Mouse (Mus musculus): Measurements from ENCODE around the gene Ksr2. TPM values are rescaled to one million over a fixed set of nuclear protein-coding genes. Genes with fewer than 3 reads are reported as not detected.
A peak's percentile ranks its signal among the peaks of the same experiment; 100 is the strongest.

The Ksr2 gene
- total and polyA plus RNA-seq, 3 experiments = 0.36 to 1.3 (median 1.2) TPM

GRCm38 (mm10) chr5:117383198-117383597 lies 30.6 kb upstream of the Ksr2 start:
- peaks cover 72 to 83% of the 10 kb centered on the region in 2 experiments for H3K36me3 ChIP-seq (replicated peaks in 1 of 2; ENCODE audit: control insufficient read depth in 1 of 2, insufficient read depth in 1 of 2, low read length in 1 of 2)
- H3K27me3 ChIP-seq (replicated peaks) = no peaks in the 10 kb centered on the region
- dilution Hi-C loops (cut with MboI; ENCODE audit: extremely low pct_ligation_motif_present, extremely low pct_unique_long_range_greater_than_20kb, low sequenced_read_pairs) = no loop called here
- H3K4me1 ChIP-seq (ENCODE audit: control insufficient read depth in 1 of 2, insufficient read depth in 2 of 2) = peaks cover 24 to 73% of the 10 kb centered on the region in 2 experiments
- no peaks in the 10 kb centered on the region for H3K9me3 ChIP-seq (replicated peaks; ENCODE audit: low read length)
- peaks cover 28% of the 10 kb centered on the region for H3K79me2 ChIP-seq (replicated peaks; ENCODE audit: control insufficient read depth, extremely low read depth, insufficient read depth, poor library complexity, severe bottlenecking)
- H3K27ac ChIP-seq (ENCODE audit: insufficient read depth, low read depth) = peak overlapping the region; percentile 85
- peak overlapping the region in 1 of 3 experiments; percentile 9 for H3K4me3 ChIP-seq (replicated peaks in 1 of 3; ENCODE audit: low read depth in 2 of 3, low read length in 2 of 3, poor library complexity in 1 of 3)
- TF ChIP-seq JUN (IDR thresholded peaks at IDR 0.05; ENCODE audit: insufficient read depth, low read depth, low read length) (no peak), SMC3 (IDR thresholded peaks at IDR 0.05; ENCODE audit: low read depth, low read length) (peak; percentile 17; the same call in 1 of the 2 replicates), KAT2A (IDR thresholded peaks at IDR 0.05; ENCODE audit: insufficient replicate concordance, low read length) (0 out of 2 replicates have a peak, but pooled peaks have one; percentile 17), USF2 (conservative IDR thresholded peaks at IDR 0.05; ENCODE audit: low read depth, low read length) (no peak), CHD1 (IDR thresholded peaks at IDR 0.05; ENCODE audit: low read depth, low read length) (no peak), ZC3H11A (IDR thresholded peaks at IDR 0.05; ENCODE audit: low read depth, low read length) (no peak), MXI1 (IDR thresholded peaks at IDR 0.05; ENCODE audit: low read depth, low read length) (peak; percentile 84), UBTF (IDR thresholded peaks at IDR 0.05; ENCODE audit: low read depth, low read length) (peak; percentile 86), ETS1 (conservative IDR thresholded peaks at IDR 0.05; ENCODE audit: low read depth, low read length) (0 out of 2 replicates have a peak, but pooled peaks have one; percentile 38), GABPA (IDR thresholded peaks at IDR 0.05; ENCODE audit: insufficient replicate concordance, low read depth, low read length) (no peak), E2F4 (IDR thresholded peaks at IDR 0.05; ENCODE audit: insufficient replicate concordance, low read depth, low read length) (no peak), MAFK (IDR thresholded peaks at IDR 0.05; ENCODE audit: insufficient replicate concordance, low read length) (no peak), CTCF (conservative IDR thresholded peaks at IDR 0.05 in 1 of 2, IDR thresholded peaks at IDR 0.05 in 1 of 2; ENCODE audit: low read depth in 2 of 2, low read length in 2 of 2) (no peak), POLR2A (IDR thresholded peaks at IDR 0.05; ENCODE audit: low read depth, low read length) (peak; percentile 50), ZNF384 (IDR thresholded peaks at IDR 0.05; ENCODE audit: low read depth, low read length) (no peak), IRF4 (IDR thresholded peaks at IDR 0.05; ENCODE audit: low read depth, low read length) (peak; percentile 64; the same call in 1 of the 2 replicates), TCF12 (IDR thresholded peaks at IDR 0.05; ENCODE audit: low read depth, low read length) (0 out of 2 replicates have a peak, but pooled peaks have one; percentile 45), MAZ (IDR thresholded peaks at IDR 0.05; ENCODE audit: low read depth, low read length) (peak; percentile 88), CHD2 (IDR thresholded peaks at IDR 0.05; ENCODE audit: low read length) (no peak), USF1 (IDR thresholded peaks at IDR 0.05; ENCODE audit: low read depth, low read length) (no peak), TBP (conservative IDR thresholded peaks at IDR 0.05; ENCODE audit: low read depth, low read length) (peak; percentile 66; the same call in 1 of the 2 replicates), ELF1 (IDR thresholded peaks at IDR 0.05; ENCODE audit: low read depth, low read length) (peak; percentile 54; the same call in 1 of the 2 replicates), RAD21 (IDR thresholded peaks at IDR 0.05; ENCODE audit: low read depth, low read length) (no peak; the same call in 1 of the 2 replicates), MEF2A (IDR thresholded peaks at IDR 0.05; ENCODE audit: borderline replicate concordance, low read depth, low read length) (peak; percentile 69; the same call in 1 of the 2 replicates), MAX (IDR thresholded peaks at IDR 0.05; ENCODE audit: low read length) (peak; percentile 77), NRF1 (IDR thresholded peaks at IDR 0.05; ENCODE audit: low read depth, low read length) (no peak), SIN3A (IDR thresholded peaks at IDR 0.05; ENCODE audit: low read length) (peak; percentile 59; the same call in 1 of the 2 replicates), HCFC1 (IDR thresholded peaks at IDR 0.05; ENCODE audit: low read depth, low read length) (0 out of 2 replicates have a peak, but pooled peaks have one; percentile 14), POLR2AphosphoS2 (IDR thresholded peaks at IDR 0.05; ENCODE audit: low read depth, low read length) (no peak), RCOR1 (conservative IDR thresholded peaks at IDR 0.05; ENCODE audit: low read depth, low read length) (0 out of 2 replicates have a peak, but pooled peaks have one; percentile 51), MYC (IDR thresholded peaks at IDR 0.05; ENCODE audit: low read depth, low read length) (peak; percentile 89), EP300 (IDR thresholded peaks at IDR 0.05; ENCODE audit: low read length) (peak; percentile 42; the same call in 1 of the 2 replicates), ZKSCAN1 (IDR thresholded peaks at IDR 0.05; ENCODE audit: borderline replicate concordance, low read depth, low read length) (no peak), JUND (conservative IDR thresholded peaks at IDR 0.05; ENCODE audit: low read depth, low read length) (no peak), ZMIZ1 (IDR thresholded peaks at IDR 0.05; ENCODE audit: low read depth, low read length) (peak; percentile 43; the same call in 1 of the 2 replicates), BHLHE40 (IDR thresholded peaks at IDR 0.05; ENCODE audit: low read depth, low read length) (0 out of 2 replicates have a peak, but pooled peaks have one; percentile 20), PAX5 (IDR thresholded peaks at IDR 0.05; ENCODE audit: low read length) (no peak), NELFE (IDR thresholded peaks at IDR 0.05; ENCODE audit: low read depth, low read length) (no peak)
- in situ Hi-C loops (cut with MboI; ENCODE audit: low pct_ligation_motif_present, low pct_unique_long_range_greater_than_20kb, low sequenced_read_pairs) = loop anchor here (10.0 kb wide), 1 partner anchor 102 kb away; no protein-coding TSS in a partner anchor
- H3K4me2 ChIP-seq (ENCODE audit: insufficient read depth, low read depth, poor library complexity, severe bottlenecking) = peak overlapping the region; percentile 33
- peak overlapping the region; percentile 10; the same call in 1 of the 2 replicates for H3K9ac ChIP-seq (ENCODE audit: insufficient read depth, low read depth)
- DNase-seq (ENCODE audit: extremely low read depth) = peak; percentile 80
